Mouse (Mus musculus): ENCODE measurements around the gene Anxa6. TPM values are rescaled to one million over a fixed set of nuclear protein-coding genes. Genes with fewer than 3 reads are reported as not detected.
A peak's percentile ranks its signal among the peaks of the same experiment; 100 is the strongest.

The Anxa6 gene
- total and polyA plus RNA-seq, 3 experiments: 136 to 213 (median 205) TPM

GRCm38 (mm10) chr11:54982520-54982919 is 50.7 kb downstream of the Anxa6 start:
- Histone ChIP-seq H3K9ac (ENCODE audit: low read depth, low read length) (no peak overlapping the region), H3K36me3 (ENCODE audit: control insufficient read depth, insufficient read depth, low read length) (peaks cover 4% of the 10 kb centered on the region; the same call in 1 of the 2 replicates), H3K27ac (no peak overlapping the region), H3K4me1 (ENCODE audit: control insufficient read depth, insufficient read depth, low read length) (peaks cover 2% of the 10 kb centered on the region; the same call in 1 of the 2 replicates), H3K4me3 (no peak overlapping the region), H3K79me2 (replicated peaks; ENCODE audit: control insufficient read depth, insufficient read depth, low read length) (no peaks in the 10 kb centered on the region), H3K27me3 (ENCODE audit: control insufficient read depth, insufficient read depth, low read length) (no peaks in the 10 kb centered on the region)
- TF ChIP-seq CTCF (IDR thresholded peaks at IDR 0.05): peak; percentile 45
- TF ChIP-seq POLR2A (IDR thresholded peaks at IDR 0.05; ENCODE audit: insufficient read depth, low read depth, low read length): no peak
- intact Hi-C loops (cut with DNase I): loop anchor here (5.0 kb wide), 1 partner anchor 280 kb away; no protein-coding TSS in a partner anchor
- 89% methylated on average over 6 of the region's 6 CpGs for WGBS
- DNase-seq: no peak

GRCm38 (mm10) chr11:54981630-54982029 is 51.6 kb downstream of the Anxa6 start:
- no peak for TF ChIP-seq EP300 (IDR thresholded peaks at IDR 0.05; ENCODE audit: insufficient read depth, low read depth, low read length)
- no peak for TF ChIP-seq CTCF (IDR thresholded peaks at IDR 0.05)
- TF ChIP-seq POLR2A (IDR thresholded peaks at IDR 0.05; ENCODE audit: insufficient read depth, low read depth, low read length): no peak
- no peak overlapping the region for H3K9ac ChIP-seq (ENCODE audit: low read depth, low read length)
- H3K27me3 ChIP-seq (ENCODE audit: control insufficient read depth, insufficient read depth, low read length): no peaks in the 10 kb centered on the region
- H3K36me3 ChIP-seq (ENCODE audit: control insufficient read depth, insufficient read depth, low read length): peaks cover 4% of the 10 kb centered on the region; the same call in 1 of the 2 replicates
- intact Hi-C loops (cut with DNase I): loop anchor here (5.0 kb wide), 1 partner anchor 279 kb away; no protein-coding TSS in a partner anchor
- H3K4me3 ChIP-seq: no peak overlapping the region
- peaks cover 2% of the 10 kb centered on the region; the same call in 1 of the 2 replicates for H3K4me1 ChIP-seq (ENCODE audit: control insufficient read depth, insufficient read depth, low read length)
- H3K79me2 ChIP-seq (replicated peaks; ENCODE audit: control insufficient read depth, insufficient read depth, low read length): no peaks in the 10 kb centered on the region
- no peak for DNase-seq
- WGBS: 93% methylated on average over 4 of the region's 4 CpGs
- H3K27ac ChIP-seq: no peak overlapping the region

DNA sequence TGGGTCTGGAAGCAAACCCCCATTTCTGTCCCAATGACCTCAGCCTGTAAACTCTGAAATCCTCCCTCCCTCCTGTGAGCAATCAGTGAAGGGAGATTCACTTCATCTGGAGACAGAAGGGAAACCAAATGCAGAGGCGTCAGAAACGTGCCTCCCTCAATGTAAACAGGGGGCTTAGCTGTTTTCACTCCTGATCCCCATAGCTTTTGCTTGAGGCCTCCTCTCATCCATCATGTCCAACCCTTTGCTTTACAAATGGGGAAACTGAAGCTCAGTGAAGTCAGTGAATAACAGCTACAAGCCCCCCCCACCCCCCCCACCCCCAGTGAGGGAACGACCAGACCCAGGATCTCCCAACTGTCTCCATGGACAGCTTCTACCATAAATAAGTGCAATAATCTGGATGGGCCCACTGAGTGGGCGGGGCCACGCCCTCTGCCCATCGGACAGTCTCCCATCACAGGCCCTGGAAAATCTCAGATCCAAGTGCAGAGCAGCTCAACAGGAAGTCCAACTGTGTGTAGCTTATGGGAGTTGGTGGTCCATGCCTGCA is 55.8 kb downstream of the Anxa6 start:
- peaks cover 5% of the 10 kb centered on the region for H3K4me1 ChIP-seq (ENCODE audit: control insufficient read depth, insufficient read depth, low read length)
- no peaks in the 10 kb centered on the region for H3K27me3 ChIP-seq (ENCODE audit: control insufficient read depth, insufficient read depth, low read length)
- peaks cover 4% of the 10 kb centered on the region; the same call in 1 of the 2 replicates for H3K36me3 ChIP-seq (ENCODE audit: control insufficient read depth, insufficient read depth, low read length)
- TF ChIP-seq POLR2A (IDR thresholded peaks at IDR 0.05; ENCODE audit: insufficient read depth, low read depth, low read length): no peak
- no peak for TF ChIP-seq CTCF (IDR thresholded peaks at IDR 0.05)
- TF ChIP-seq EP300 (IDR thresholded peaks at IDR 0.05; ENCODE audit: insufficient read depth, low read depth, low read length): no peak
- H3K4me3 ChIP-seq: no peak overlapping the region
- 61% methylated on average over 6 of the region's 6 CpGs for WGBS
- H3K79me2 ChIP-seq (replicated peaks; ENCODE audit: control insufficient read depth, insufficient read depth, low read length): no peaks in the 10 kb centered on the region
- H3K27ac ChIP-seq: no peak overlapping the region
- H3K9ac ChIP-seq (ENCODE audit: low read depth, low read length): no peak overlapping the region
- intact Hi-C loops (cut with DNase I): no loop called here
- no peak for DNase-seq

GRCm38 (mm10) chr11:54976351-54976750 is 56.9 kb downstream of the Anxa6 start:
- no peak for TF ChIP-seq EP300 (IDR thresholded peaks at IDR 0.05; ENCODE audit: insufficient read depth, low read depth, low read length)
- TF ChIP-seq POLR2A (IDR thresholded peaks at IDR 0.05; ENCODE audit: insufficient read depth, low read depth, low read length): no peak
- no peak for TF ChIP-seq CTCF (IDR thresholded peaks at IDR 0.05)
- Histone ChIP-seq H3K36me3 (ENCODE audit: control insufficient read depth, insufficient read depth, low read length) (peaks cover 4% of the 10 kb centered on the region; the same call in 1 of the 2 replicates), H3K27ac (no peak overlapping the region), H3K79me2 (replicated peaks; ENCODE audit: control insufficient read depth, insufficient read depth, low read length) (no peaks in the 10 kb centered on the region), H3K9ac (ENCODE audit: low read depth, low read length) (no peak overlapping the region), H3K27me3 (ENCODE audit: control insufficient read depth, insufficient read depth, low read length) (no peaks in the 10 kb centered on the region), H3K4me1 (ENCODE audit: control insufficient read depth, insufficient read depth, low read length) (peaks cover 5% of the 10 kb centered on the region), H3K4me3 (no peak overlapping the region)
- no peak for DNase-seq
- WGBS: 90% methylated on average over 2 of the region's 2 CpGs
- intact Hi-C loops (cut with DNase I): no loop called here

DNA sequence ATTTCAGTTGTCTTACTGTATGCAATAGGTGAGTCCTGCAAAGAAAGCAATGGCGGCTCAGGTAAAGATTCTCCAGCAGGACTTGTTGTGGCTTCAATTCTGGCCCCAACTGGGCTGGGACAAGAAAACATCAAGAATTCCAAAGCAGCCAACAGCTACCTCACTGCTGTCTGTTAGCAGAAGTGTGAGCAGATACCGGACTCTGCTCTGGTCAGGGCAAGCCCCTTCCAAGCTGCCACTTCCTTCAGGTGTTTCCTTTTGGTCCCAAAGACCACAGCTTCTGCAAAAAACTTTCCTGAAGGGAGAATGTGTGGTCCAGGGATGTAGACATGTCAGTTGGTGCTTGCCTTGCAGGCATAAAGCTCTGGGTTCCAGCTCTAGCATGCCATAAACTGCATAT is 57.5 kb downstream of the Anxa6 start:
- Histone ChIP-seq H3K4me1 (ENCODE audit: control insufficient read depth, insufficient read depth, low read length) (peaks cover 5% of the 10 kb centered on the region), H3K4me3 (no peak overlapping the region), H3K79me2 (replicated peaks; ENCODE audit: control insufficient read depth, insufficient read depth, low read length) (no peaks in the 10 kb centered on the region), H3K36me3 (ENCODE audit: control insufficient read depth, insufficient read depth, low read length) (peaks cover 4% of the 10 kb centered on the region; the same call in 1 of the 2 replicates), H3K9ac (ENCODE audit: low read depth, low read length) (no peak overlapping the region), H3K27ac (no peak overlapping the region), H3K27me3 (ENCODE audit: control insufficient read depth, insufficient read depth, low read length) (no peaks in the 10 kb centered on the region)
- intact Hi-C loops (cut with DNase I): loop anchor here (2.0 kb wide), 1 partner anchor 19 kb away; no protein-coding TSS in a partner anchor
- no peak for DNase-seq
- 78% methylated on average over 2 of the region's 2 CpGs for WGBS
- TF ChIP-seq POLR2A (IDR thresholded peaks at IDR 0.05; ENCODE audit: insufficient read depth, low read depth, low read length) (no peak), CTCF (IDR thresholded peaks at IDR 0.05) (no peak), EP300 (IDR thresholded peaks at IDR 0.05; ENCODE audit: insufficient read depth, low read depth, low read length) (no peak)

DNA sequence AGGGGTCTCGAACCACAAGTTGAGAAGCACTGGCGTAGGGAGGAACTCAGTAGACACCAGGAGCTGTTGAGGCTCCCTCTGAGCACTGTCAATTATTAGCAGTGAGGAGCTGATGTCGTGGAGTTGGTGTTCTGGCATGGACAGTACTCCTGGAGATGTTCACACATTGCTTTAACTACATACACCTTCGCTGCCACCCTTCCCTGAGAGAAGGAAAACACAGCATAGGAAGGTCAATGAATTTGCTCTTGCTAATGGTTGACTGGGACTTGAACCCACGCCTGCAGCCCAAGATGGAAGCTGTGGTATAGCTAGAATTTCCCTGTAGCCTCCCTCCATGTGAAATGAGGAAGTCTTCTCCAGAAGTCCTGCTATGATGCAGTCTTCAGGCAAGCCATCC is 57.9 kb downstream of the Anxa6 start:
- Histone ChIP-seq H3K9ac (ENCODE audit: low read depth, low read length) (no peak overlapping the region), H3K36me3 (ENCODE audit: control insufficient read depth, insufficient read depth, low read length) (peaks cover 4% of the 10 kb centered on the region; the same call in 1 of the 2 replicates), H3K4me1 (ENCODE audit: control insufficient read depth, insufficient read depth, low read length) (peaks cover 5% of the 10 kb centered on the region), H3K27me3 (ENCODE audit: control insufficient read depth, insufficient read depth, low read length) (no peaks in the 10 kb centered on the region), H3K4me3 (no peak overlapping the region), H3K79me2 (replicated peaks; ENCODE audit: control insufficient read depth, insufficient read depth, low read length) (no peaks in the 10 kb centered on the region), H3K27ac (no peak overlapping the region)
- TF ChIP-seq POLR2A (IDR thresholded peaks at IDR 0.05; ENCODE audit: insufficient read depth, low read depth, low read length) (no peak), EP300 (IDR thresholded peaks at IDR 0.05; ENCODE audit: insufficient read depth, low read depth, low read length) (no peak), CTCF (IDR thresholded peaks at IDR 0.05) (no peak)
- no peak for DNase-seq
- WGBS: 89% methylated on average over 5 of the region's 5 CpGs
- intact Hi-C loops (cut with DNase I): loop anchor here (2.0 kb wide), 1 partner anchor 19 kb away; no protein-coding TSS in a partner anchor

All from heart, adult 2 months (tissue).